Mouse (Mus musculus) inflammation-experienced regulatory T-cells, adult 16 weeks (primary cell): Measurements from ENCODE around the gene Shroom3. TPM values are rescaled to one million over a fixed set of nuclear protein-coding genes. Genes with fewer than 3 reads are reported as not detected.

Experiments used
- polyA plus RNA-seq: library from polyadenylated mRNA; unstranded; fragments of 100-300 nt; shearing (Covaris generic); gene quantifications from one replicate; pipeline ENCODE4 v1.2.1, GENCODE M21; 2017

The Shroom3 gene
- not detected for polyA plus RNA-seq

DNA sequence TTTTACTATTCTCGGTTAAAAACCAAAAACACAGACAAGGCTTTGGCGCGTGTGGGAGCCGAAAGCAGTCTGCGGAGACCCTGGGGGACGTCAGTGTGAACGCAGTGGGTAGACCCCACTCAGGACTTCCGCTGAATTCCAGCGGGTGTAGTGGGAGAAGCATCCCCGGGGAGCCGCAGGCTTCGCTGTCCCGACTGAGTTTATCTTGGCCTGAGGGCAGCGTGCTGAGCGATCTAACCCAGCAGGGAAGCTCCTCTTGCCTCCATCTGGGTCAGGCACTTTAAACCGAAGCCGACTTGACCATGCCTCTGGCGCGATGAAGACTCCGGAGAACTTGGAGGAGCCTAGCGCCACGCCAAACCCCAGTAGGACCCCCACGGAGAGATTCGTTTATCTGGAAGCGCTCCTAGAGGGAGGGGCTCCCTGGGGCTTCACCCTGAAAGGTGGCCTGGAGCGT, at the start of gene Shroom3:
Gene Shroom3 (plus strand): TSS at position 85 of the 457 bp plus-strand sequence.

GRCm38 (mm10) chr5:92674859-92675573, 8.2 kb upstream of the Shroom3 start, which contains the start of gene Ccdc158:
Gene Ccdc158 (minus strand): TSS chr5:92675271.

Other genes starting within 250 kb of the Shroom3 start
- 50.3 TPM for gene Nup54, start 248.2 kb upstream of the Shroom3 start, polyA plus RNA-seq
- gene Scarb2, start 176.6 kb upstream of the Shroom3 start, polyA plus RNA-seq: 18.8 TPM
- gene Fam47e, start 128.4 kb upstream of the Shroom3 start, polyA plus RNA-seq: not detected
- 0.38 TPM for gene Stbd1, start 80.4 kb upstream of the Shroom3 start, polyA plus RNA-seq
- not detected for gene Ccdc158, start 8.2 kb upstream of the Shroom3 start, polyA plus RNA-seq